ENCODE assay signal across 9 mouse cellular contexts in the genomic region with DNA sequence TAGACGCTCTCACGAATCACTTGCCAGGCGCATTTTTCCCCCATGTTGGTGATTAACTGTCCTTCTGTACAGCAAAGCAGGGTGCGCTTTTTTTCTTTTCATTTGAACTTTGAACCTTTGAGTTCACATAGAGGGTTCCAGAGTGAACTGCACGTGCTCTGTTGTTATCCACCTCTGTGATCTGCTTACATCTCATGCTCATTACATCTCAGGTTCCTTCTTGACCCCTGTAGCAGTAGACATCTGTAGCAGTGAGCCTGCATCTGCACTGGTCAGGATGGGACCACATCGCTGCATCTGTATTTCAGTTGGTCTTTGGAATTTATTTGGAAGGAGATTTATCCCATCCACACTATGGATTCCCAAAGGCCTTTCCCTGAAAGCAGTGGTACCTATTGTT.
DNase-seq lines count a peak whose midpoint lies in the region; ATAC-seq and TF ChIP-seq lines count a peak whose summit lies in the region.
"Had no signal": no experiment of that assay in that cellular context is flagged by ENCODE, and none has a peak within 500 bp of the region (broad histone marks: within the 10 kb centered on the region; RNA-seq: fewer than 3 reads in every experiment).

No protein-coding gene starts in this region.

- no peak overlapping the region for H3K4me3 ChIP-seq in embryonic facial prominence, embryonic 15.5 days (replicated peaks)
- no peak overlapping the region for H3K4me3 ChIP-seq in kidney, adult 2 months (ENCODE audit: insufficient read depth, low read depth, low read length)
- H3K4me3 ChIP-seq in midbrain, embryonic 13.5 days (replicated peaks) = peak overlapping the region; percentile 20
- H3K4me3 ChIP-seq: lung, embryonic 15.5 days had no signal

- ATAC-seq in embryonic facial prominence, embryonic 15.5 days (ENCODE audit: insufficient number of reproducible peaks, low FRiP score, low TSS enrichment, low read depth) = no peak
- no peak for ATAC-seq in midbrain, embryonic 13.5 days

- H3K4me1 ChIP-seq in embryonic facial prominence, embryonic 15.5 days = 0 out of 2 replicates have a peak, but pooled peaks cover 2% of the 10 kb centered on the region
- peaks cover 4% of the 10 kb centered on the region for H3K4me1 ChIP-seq in kidney, adult 2 months (ENCODE audit: control insufficient read depth, insufficient read depth, low read length)
- H3K4me1 ChIP-seq in midbrain, embryonic 13.5 days (replicated peaks) = peaks cover 39% of the 10 kb centered on the region
- H3K4me1 ChIP-seq: lung, embryonic 15.5 days had no signal

- no peaks in the 10 kb centered on the region for H3K27me3 ChIP-seq in embryonic facial prominence, embryonic 15.5 days
- H3K27me3 ChIP-seq in kidney, adult 2 months (replicated peaks; ENCODE audit: control insufficient read depth, insufficient read depth, low read length) = no peaks in the 10 kb centered on the region
- no peaks in the 10 kb centered on the region for H3K27me3 ChIP-seq in midbrain, embryonic 13.5 days
- H3K27me3 ChIP-seq: lung, embryonic 15.5 days had no signal

- no peak overlapping the region for H3K9ac ChIP-seq in embryonic facial prominence, embryonic 15.5 days
- H3K9ac ChIP-seq in midbrain, embryonic 13.5 days (replicated peaks) = peak overlapping the region; percentile 44
- H3K9ac ChIP-seq: lung, embryonic 15.5 days had no signal

- WGBS in embryonic facial prominence, embryonic 15.5 days = 65% methylated on average over 6 of the region's 6 CpGs
- WGBS in kidney, adult 2 months = 49% methylated on average over 6 of the region's 6 CpGs
- WGBS in midbrain, embryonic 13.5 days = 43% methylated on average over 6 of the region's 6 CpGs

- H3K4me2 ChIP-seq in embryonic facial prominence, embryonic 15.5 days (replicated peaks) = no peak overlapping the region
- peak overlapping the region; percentile 45 for H3K4me2 ChIP-seq in midbrain, embryonic 13.5 days (replicated peaks)

- peak; percentile 47 for DNase-seq in embryo, embryonic 10.5 days (ENCODE audit: low spot score)
- DNase-seq in embryo, embryonic 10 days (ENCODE audit: low spot score) = no peak
- peak; percentile 60 for DNase-seq in kidney, adult 2 months
- no peak for DNase-seq in right cerebral cortex, postnatal 14 days
- DNase-seq in cerebellum, adult 9-10 months = no peak
- no peak for DNase-seq in cerebellum, postnatal 25 days

- H3K36me3 ChIP-seq in embryonic facial prominence, embryonic 15.5 days = peaks cover 7% of the 10 kb centered on the region; the same call in 1 of the 2 replicates
- no peaks in the 10 kb centered on the region; the same call in 1 of the 2 replicates for H3K36me3 ChIP-seq in kidney, adult 2 months (ENCODE audit: control insufficient read depth, insufficient read depth, low read length)
- 0 out of 2 replicates have a peak, but pooled peaks cover 5% of the 10 kb centered on the region for H3K36me3 ChIP-seq in midbrain, embryonic 13.5 days
- H3K36me3 ChIP-seq: lung, embryonic 15.5 days had no signal

- TF ChIP-seq POLR2A in kidney, adult 2 months (IDR thresholded peaks at IDR 0.05; ENCODE audit: low read depth, low read length) = no peak

- H3K27ac ChIP-seq in embryonic facial prominence, embryonic 15.5 days (replicated peaks) = peak overlapping the region; percentile 25; the same call in 1 of the 2 replicates
- peak overlapping the region; percentile 55; the same call in 1 of the 2 replicates for H3K27ac ChIP-seq in kidney, adult 2 months (ENCODE audit: insufficient read depth, low read depth, low read length)
- peak overlapping the region; percentile 56 for H3K27ac ChIP-seq in midbrain, embryonic 13.5 days

- H3K9me3 ChIP-seq in embryonic facial prominence, embryonic 15.5 days (replicated peaks) = no peaks in the 10 kb centered on the region
- H3K9me3 ChIP-seq in midbrain, embryonic 13.5 days = no peaks in the 10 kb centered on the region
- H3K9me3 ChIP-seq: lung, embryonic 15.5 days had no signal

- no peak for TF ChIP-seq CTCF in kidney, adult 2 months (conservative IDR thresholded peaks at IDR 0.05; ENCODE audit: insufficient read depth, insufficient read length, low read depth, low read length)

Comparison
In these comparisons a context has a peak if more than half of its experiments do, and no peak if none do; other contexts are left out.
1. DNase-seq: peak in embryo, embryonic 10.5 days (single experiment) and kidney, adult 2 months (single experiment); none in embryo, embryonic 10 days (single experiment), right cerebral cortex, postnatal 14 days (single experiment), cerebellum, adult 9-10 months (single experiment) and cerebellum, postnatal 25 days (0 of 2).
2. Peak in every context shown above with its lines, with median percentiles within 50 percentile points of each other: H3K27ac ChIP-seq.